Mouse (Mus musculus): Measurements from ENCODE around the gene Nxpe3.

- TF ChIP-seq CTCF (conservative IDR thresholded peaks at IDR 0.05; ENCODE audit: insufficient read depth, insufficient read length, low read depth, low read length) (no peak), POLR2A (IDR thresholded peaks at IDR 0.05; ENCODE audit: low read depth, low read length) (no peak)
Measured at GRCm38 (mm10) chr16:55811792-55812191, 83.3 kb downstream of the Nxpe3 start.
